Mouse (Mus musculus) erythroblast, embryonic 14.5 days (primary cell): ENCODE data around the gene Gsk3a.

Source experiments
- GATA1 ChIP-seq: IDR thresholded peaks from 2 replicates; pipeline ENCODE4 v1.6.1; 2012; ENCODE audit warnings: low read length, inconsistent platforms, mixed read lengths
- TAL1 ChIP-seq: IDR thresholded peaks from 3 replicates; pipeline ENCODE4 v1.6.1; 2012; ENCODE audit warnings: low read length, inconsistent platforms, mixed read lengths

DNA sequence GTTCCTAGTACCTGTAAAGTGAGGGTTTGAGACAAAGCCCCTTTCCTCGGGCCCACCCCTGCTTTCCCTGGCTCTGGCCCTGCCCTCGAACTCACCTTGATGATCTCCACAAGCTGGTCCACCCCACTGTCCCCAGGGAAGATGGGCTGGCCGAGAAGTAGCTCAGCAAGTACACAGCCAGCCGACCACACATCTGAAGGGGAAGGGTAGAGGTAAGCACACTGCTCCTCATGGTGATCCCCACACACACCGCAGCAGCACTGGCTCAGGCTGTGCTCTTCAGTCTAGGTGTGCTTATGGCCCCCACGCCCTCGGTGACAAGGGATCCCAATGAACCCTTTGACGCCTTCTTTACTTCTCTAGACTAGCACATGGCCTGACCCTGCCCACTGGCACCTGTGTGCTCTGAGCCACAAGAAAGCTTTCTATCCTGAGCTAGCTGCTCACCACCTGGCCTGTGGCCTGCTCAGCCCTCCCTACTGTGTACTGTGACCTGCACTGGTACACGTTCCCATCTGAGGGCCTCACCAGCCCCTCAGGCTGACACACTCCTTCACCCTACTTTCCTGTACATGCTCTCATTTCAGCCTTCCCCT, 6.9 kb downstream of the Gsk3a start:
- no peak for TF ChIP-seq GATA1
- no peak for TF ChIP-seq TAL1
